Mouse (Mus musculus) left cerebral cortex, adult 8-10 months (tissue): ENCODE data around the gene Sugct. TPM values are rescaled to one million over a fixed set of nuclear protein-coding genes. Genes with fewer than 3 reads are reported as not detected.
A peak's percentile ranks its signal among the peaks of the same experiment; 100 is the strongest.

Source experiments
- DNase-seq, 2 experiments: peaks; one replicate each; pipeline ENCODE4 v3.0.0; 2022; ENCODE audit warnings: low spot score in 2 of 2
- total RNA-seq, 4 experiments: library from RNA; stranded (reverse); gene quantifications; 2 replicates each; pipeline ENCODE4 v1.2.4; 2022

Sugct gene
- total RNA-seq, 4 experiments from 2014 or later = 2.6 to 9.1 (median 3.4) TPM

DNA sequence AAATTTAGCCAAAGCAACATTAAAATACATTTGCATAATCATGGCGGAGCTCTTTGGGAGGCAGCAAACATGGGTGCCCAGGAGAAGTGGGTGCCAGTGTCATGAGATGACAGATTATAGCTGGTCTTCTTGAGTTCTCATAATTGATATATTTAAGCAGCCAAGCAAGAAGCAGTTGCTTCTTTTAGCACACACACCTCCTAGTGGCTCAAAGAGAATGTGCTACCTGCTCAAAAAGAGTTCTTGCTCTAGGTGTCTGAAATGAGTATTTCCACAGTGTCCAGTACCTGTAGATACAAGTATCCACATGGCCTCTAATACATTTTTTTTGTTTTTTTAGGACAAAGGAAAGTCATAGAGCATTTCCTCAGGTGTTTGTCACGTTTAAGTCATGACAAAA, 655.6 kb downstream of the Sugct start:
- DNase-seq = no peak

DNA sequence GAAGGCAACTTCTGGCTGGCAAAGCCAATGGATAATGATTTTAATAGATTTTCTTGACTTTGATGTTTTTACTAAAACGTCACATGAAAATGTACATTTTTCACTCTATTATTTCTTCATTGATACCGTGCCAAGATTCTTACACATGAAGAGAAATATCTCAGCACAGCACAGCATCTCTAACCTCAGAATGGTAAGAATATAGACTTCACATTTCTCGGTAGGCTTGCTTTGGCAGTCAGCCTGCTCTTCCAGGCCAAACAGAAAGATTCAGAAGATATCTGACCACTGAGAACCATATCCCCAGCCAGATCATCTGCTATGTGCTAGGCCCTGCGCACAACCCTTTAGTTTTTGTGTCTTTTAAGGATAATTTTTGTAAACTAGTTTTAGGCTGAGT, 657.0 kb downstream of the Sugct start:
- no peak for DNase-seq

DNA sequence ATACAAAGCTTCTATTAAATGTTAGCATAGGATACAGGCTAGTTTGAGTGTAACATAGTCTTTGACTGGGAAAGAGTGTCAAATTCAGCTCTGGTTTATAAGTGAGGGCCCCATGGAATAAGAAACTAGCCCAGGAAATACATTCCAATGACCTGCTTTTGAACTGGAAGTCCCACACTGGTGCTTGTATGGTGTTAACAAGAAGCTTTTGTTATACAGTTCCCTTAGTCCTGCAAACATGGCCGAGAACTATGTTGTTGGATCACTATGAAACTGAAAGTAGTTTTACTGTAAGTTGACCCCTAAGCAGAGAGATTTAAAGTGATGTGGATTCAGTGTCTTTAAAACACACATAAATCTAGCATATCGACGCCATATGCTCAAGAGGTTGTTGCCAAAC, 657.5 kb downstream of the Sugct start:
- DNase-seq = no peak

DNA sequence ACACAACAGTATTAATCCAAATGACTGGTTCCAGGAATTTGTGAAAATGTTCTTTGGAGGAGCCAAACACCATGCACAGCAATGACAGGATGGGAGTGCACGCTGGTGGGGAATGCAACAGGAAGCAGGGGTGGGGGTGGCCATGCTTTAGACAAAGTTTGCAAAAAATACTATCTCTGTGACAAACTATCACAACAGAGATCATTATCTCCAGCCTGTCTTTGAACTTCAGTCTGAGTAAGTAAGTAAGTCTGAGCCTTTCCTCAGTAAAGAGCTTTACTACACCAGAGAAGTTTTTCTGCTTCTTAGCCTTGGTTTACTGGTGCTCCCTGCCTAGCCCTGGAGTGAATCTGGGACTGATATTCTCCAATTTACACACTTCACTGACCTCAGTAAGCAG, 664.6 kb downstream of the Sugct start:
- DNase-seq = no peak

DNA sequence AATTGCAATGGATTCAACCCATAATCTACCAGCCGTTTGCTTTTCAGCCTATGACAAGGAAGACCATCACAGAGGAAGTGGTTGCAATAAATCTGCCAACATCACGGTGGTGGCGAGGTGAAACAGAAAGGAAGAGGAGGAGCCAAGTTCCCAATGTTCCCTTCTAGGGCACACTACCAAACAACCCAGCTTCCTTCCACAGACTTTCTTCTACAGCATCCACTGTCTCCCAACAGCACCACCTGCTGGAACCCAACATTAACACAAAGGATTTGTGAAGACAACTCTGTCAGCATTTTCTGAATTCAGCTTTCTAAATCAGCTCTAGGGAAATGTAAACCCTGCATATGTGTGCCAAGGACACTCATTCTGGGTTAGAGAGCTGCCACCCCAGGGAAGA, 666.8 kb downstream of the Sugct start:
- peak; percentile 13 to 22 for DNase-seq

DNA sequence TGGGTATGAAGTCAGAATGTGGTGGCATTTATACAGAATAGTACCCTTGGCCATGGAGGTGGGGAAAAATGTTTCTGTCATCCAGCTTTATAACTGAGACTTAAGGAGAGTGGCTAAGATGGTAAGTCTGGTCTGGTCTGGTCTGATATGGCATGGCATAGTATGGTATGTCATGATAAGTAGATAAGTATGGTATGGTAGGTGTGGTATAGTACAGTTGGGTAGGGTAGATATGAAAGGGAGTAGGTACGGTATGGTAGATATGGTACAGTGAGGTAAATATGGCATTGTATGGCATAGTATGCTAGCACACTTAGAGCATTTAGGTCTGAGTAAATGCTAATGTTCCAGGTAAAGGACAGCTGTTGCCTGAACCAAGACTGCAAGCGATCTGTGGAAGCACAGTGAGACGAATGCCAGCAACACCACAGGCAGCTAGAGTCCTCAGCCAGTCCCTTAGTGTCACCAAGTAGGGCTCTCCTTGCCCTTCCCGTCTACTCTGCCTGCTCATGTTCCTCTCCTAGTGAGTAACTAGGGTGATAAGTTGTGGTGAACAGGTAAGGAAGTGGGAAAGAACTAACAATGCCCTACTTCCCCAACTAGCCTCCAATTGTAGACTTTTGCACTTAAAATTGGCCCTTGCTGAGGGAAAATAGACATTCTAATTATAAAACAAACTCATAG, 667.4 kb downstream of the Sugct start:
- DNase-seq = no peak

DNA sequence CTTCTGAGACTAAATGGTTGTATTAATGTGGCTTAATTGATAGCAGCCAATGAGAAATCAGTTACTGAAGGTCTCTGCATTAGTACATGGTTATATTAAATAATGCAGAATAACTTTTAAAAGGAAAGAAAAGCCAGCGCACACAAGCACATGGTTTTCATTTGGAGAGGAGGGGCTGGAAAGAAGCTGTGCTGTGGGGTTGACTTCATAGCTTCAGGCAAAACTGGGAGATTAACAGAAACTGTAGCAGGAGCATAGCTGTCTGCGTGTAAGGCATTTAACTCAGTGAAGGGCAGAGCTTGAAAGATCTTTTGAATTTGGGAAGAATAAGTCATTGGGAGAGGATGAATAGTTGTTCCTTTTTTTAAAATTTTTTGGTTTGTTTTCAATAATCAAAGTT, 668.4 kb downstream of the Sugct start:
- no peak for DNase-seq

DNA sequence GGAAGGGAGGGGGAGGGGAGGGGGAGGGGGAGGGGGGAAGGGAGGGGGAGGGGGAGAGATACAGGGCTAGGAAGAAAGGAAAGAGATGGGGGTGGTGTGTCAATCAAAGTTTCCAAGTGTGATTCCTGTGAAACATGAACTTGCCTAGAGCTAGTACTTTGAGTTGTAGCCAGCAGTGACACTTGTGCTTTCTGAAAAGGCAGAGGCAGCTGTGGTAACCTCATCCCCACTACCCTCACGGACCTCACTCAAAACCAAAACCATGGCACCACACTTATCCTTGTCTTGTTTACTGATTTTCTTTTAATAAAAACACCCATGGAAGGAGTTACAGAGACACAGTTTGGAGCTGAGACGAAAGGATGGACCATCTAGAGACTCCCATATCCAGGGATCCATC, 698.9 kb downstream of the Sugct start:
- DNase-seq = no peak

DNA sequence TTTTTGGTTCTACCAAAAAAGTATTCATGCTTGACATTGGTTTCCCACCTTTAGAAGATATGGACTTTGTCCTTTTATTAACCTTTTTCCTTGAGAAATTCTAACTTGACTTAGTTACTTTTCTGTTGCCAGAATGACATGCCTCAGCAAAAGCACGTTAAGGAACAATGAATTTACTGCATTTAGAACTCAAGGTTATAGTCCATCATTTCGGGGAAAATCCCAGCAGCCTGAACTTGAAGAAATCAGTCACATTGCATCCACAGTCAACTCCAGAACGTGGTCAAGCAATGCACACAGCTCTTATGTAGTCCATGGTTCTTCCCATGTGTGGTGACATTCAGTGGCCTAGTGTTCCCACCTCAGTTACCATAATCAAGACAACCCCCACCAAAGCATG, 700.0 kb downstream of the Sugct start:
- DNase-seq = no peak

DNA sequence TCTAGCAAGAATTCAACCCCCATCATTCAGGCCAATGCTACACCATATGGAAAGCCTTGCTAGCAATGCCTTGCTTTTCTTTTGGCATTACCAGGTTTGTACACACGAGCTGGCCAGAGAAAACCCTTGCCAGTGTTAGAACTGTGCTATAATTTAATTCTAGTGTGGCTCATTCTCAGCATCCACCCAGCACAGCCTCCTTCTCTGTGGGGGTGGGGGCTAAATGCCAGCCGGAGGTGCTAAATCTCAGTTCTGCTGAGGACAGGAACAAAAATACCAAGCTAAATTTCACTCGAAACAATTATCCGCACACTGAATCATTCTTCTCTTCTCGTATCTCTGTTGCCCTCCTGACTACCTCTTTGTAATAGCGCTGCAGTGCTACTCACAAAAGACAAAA, 717.6 kb downstream of the Sugct start:
- peak; percentile 27 to 85 for DNase-seq

DNA sequence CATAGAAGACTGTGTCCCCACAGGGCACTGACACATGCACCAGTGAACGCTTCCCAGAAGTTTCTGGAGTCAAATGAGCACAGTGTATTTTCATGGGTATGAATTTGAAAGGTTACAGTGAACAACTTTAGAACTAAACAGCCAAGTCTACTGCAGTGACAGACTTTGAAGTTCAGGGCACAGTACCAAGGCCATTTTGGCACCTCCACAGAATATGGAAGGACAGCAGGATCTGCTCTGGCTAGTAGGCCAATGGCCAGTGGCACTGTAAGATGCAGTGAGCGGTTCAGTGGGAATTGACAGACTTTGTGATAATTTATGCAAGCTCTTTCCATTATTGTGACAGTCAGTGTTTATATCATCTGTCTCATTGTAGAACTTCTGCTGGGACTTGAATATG, 724.1 kb downstream of the Sugct start:
- DNase-seq = no peak

DNA sequence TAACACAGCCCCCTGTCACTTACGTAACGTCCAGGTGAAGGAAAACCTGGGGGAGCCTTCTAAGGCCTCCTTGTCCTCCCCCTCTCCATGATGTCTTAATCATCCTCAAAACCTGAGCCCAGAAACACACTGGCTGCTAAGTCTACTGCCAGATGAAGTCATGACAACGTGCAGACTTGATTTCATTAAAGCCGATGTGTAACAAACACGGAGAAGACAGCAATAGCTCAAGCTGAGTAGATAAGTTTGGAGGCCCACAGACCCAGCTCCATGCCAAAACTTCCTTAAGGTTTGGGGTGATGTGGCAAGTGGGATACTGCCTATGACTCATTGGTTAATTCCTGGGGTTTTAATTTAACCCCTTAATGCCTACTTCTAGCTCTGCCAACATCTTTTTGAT, 726.4 kb downstream of the Sugct start:
- DNase-seq = peak in 1 of 2 experiments; percentile 19

DNA sequence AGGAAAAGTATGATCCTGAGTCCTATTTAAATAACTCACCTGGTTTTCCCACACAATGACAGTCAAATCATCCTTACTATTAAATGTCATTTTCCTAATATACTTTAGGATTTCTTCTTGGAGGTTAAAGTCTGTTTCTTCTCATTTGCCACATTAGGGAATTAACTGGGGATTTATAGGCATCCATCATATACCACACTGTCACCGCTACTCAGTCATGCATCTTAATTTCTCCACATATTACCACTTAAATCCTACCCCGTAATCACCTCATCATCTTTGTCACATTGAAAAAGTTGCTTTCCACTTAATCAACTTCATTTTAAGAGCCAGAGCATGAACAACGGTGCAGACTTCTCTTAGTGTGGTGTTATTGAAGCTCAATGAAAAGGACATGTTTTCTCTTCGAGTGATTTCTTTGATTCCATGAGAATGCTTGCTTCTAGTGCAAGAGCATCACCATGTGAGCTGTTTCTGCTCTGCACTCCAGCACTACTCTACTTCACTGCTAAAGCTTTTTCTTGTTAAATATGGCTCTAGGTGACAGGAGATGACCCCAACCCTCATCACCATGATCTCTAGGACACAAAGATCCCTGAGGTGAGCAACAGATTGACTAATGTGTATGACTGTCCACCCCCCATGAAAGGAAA, 730.4 kb downstream of the Sugct start:
- DNase-seq = no peak

DNA sequence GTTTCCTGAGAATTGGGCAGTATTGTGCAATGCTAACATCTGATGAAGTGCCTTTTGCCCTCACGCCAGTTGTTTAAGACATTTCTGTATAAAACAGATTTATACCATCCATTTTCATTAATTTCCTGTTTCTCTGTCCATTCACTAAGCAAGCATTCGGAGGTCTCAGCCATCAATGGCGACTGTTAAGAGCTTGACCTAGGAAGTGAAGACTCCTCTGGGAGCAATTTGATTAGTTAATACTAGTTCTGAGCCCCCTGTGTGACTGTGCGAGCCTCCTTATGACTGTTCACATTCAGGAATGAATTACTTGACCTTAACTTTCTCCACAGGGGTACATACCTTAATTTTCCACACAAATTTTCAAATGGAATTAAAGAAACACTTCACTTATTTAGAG, 743.3 kb downstream of the Sugct start:
- no peak for DNase-seq

DNA sequence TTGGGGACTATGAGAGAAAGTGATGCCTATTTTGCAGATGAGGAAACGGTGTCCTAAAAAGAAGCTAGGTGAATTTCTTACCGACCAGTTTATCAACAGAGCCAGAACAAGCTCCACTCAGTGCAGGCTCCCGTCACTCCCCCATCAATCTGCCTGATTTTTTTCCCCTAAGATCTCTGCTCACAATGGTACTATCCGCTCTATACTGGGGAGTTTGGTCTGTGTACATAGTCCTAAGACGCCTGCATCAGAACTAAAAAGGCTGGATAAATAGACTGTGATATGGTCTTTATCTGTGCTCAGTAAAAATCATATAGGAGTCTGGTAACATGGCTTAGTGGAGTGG, 755.9 kb downstream of the Sugct start:
- no peak for DNase-seq

DNA sequence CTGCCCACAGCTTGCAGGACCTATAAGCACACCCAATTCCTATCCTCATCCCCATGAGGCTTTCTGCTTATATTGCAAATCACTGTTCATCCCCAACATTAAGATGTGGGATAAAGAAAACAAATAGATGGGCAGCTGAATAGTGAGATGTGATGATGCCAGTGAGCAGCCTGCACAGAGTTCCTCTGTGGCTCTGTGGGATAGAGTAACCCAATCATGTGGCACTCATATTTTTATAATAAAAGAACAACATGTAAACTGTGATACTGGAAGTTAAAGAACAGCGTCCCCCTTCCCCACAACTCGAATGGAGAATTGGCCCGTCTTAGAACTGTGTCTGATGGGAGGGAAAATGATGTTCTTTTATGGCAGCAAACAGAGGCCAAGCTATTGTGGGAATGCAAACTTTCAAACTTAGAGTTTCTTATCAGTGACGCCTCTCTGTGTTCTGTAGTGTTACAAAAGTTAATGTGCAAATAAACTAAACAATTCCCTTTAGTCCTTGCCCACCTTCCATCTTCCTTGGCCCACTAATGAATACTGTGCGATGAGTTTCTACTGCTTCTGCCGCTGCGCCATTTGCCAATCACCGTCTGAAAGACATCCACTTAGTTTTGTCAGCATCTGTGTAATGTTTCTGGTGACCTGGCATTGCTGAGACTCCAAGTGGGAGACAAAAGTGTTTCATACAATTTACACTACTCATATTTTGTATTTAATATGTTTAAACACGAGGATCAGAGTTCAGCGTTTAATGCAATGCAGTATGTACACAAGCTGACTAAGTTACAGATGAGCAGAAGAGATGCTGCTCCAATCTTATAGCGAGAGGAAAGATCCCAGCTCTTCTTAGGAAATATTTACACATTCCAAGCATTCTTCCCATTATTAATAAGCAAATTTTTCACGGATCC, 756.5 kb downstream of the Sugct start:
- DNase-seq = no peak

DNA sequence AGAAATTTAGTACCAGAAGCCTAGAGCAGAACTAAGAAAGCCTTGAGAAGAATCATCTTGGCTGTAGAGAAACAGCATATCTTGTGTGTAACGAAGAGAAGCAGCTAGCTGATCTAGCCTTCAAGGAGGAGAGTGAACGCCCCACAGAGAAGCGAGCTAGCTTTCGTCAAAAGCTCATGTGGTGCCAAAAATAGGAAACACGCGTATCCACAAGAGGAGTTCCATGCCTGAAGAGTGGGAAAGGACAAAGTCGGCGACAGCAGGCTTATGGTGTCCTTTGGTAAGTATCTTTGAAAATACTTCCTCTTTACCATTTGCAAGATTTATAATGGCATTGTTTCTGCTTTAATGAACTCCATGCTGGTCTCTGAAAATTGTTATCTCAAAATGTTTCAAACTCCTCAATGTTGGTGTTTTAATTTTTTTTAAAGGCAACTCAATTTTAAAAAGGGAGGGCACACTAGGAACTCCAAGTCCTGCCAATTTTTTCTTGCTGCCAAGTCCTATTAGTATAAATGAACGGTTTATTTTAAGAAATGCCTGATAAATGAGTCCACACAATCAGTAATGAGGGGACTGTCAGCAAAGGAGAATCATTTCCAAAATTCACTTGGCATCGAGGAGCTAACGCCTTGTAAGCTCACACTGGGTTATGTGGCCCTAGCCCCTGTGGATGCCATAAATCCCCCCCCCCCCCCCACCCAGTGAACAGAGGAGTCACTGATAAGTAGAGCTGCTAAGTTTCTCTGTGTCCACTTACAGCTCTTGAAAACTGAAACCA, 757.7 kb downstream of the Sugct start:
- DNase-seq = no peak

DNA sequence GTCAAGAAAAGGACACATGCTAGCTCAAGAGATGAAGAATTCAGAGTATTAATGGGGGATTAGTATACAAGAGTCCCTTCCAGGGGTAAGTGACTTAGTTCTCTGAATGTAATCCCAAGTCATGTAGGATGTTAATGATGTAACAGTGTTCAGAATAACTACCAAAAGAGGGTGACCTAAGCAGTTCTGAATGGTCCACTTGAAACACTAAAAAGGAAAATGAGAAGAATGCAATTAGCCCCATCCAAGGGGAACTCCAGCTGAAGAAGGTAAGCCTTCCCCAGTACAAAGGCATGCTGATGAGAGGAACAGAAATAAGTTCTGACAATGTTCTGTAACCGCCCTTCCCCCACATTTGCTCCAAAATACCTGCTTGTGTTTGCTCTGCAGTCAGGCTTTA, 760.3 kb downstream of the Sugct start:
- no peak for DNase-seq

DNA sequence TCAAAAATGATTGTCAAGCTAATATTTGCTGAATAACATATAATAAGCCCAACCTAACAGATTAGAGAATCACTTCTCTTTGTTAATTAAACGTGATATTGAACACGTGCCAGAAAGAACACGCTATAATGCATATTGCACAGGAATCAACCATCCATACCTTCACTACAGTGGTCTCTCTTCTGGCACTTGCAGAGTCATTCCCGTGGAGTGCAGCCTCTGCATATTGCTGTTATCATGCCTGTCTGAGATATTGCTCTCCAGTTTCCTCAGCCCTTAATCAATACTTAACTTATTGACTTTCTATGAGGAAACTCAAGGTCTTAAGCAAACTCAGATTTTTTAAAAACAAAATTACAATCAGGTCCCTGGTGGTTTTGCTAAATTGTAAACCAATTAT, 761.8 kb downstream of the Sugct start:
- no peak for DNase-seq

DNA sequence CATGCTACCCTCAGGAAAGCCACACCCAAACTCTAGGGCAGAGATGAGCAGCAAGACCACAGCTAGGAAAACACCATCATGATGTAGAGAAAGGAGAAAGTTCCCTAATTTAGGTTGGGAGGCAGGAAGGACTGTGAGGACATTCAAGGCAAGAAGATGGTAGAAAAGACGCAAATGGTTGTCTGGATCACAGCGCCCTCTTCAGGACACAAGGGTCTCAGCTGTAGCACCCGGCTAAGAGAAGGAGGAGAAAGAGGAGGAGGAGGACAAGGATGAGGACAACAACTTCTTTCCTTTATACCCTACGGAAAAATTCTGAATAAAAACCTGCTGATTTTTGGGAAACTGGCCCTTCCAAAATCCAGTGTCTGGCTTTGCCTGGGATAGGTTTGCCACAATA, 774.0 kb downstream of the Sugct start:
- no peak for DNase-seq

DNA sequence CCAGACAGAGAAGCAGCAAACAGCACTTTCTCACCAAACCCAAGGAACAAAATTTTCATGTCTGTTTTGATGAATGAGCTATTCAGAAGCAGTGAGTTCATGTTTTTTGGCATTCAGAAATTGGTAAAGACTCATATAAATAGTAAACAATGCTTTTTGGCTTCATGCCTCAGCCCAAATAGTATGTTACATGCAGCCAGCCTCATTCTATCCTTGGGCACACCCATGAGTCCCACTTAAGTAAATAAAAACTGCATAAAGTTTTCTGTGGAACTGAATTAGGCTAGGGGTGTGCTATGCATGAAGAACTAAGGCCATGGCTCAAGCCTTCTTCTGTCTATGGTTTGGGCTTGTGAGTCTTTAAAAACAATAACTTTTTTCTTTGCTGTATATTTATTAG, 779.7 kb downstream of the Sugct start:
- DNase-seq = no peak

DNA sequence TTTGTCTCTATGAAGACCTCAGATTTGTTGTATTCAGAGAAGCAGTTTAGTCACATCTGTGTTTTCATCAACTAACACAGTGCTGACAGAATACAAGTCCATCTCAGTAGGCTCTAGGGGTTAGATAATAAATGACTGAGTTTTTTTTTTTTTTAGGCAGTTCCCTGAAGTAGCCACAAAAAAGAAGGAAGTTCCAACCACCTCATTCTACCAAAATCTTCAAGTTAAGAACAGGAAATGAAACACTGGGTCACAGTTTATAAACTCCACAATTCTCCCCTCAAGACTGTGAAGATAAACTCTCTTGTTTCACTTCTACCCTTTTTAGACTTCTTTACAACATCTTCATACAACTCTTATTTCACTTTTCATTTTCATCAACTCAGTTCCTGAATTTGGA, 783.1 kb downstream of the Sugct start:
- no peak for DNase-seq
